Mouse (Mus musculus) heart, embryonic 12.5 days (tissue): ENCODE data around the gene Rgs7. TPM values are rescaled to one million over a fixed set of nuclear protein-coding genes. Genes with fewer than 3 reads are reported as not detected.

Source experiments
- ATAC-seq: fragments of 200-750 bp; cut with Nextera tagmentation; 2 replicates; pipeline ENCODE4 v1.8.0; 2017; ENCODE audit warnings: moderate TSS enrichment, moderate library complexity; ENCODE audit not compliant: insufficient number of reproducible peaks, low FRiP score
- H3K27ac ChIP-seq: fragments of 300-500 bp; sonication (generic); 2 replicates; pipeline ENCODE4 v1.5.1; 2016; ENCODE audit warnings: mild to moderate bottlenecking, moderate library complexity; ENCODE audit not compliant: poor library complexity, severe bottlenecking
- H3K27me3 ChIP-seq: fragments of 300-500 bp; sonication (generic); replicated peaks from 2 replicates; pipeline ENCODE4 v1.6.1; 2016; ENCODE audit warnings: mild to moderate bottlenecking, moderate library complexity
- H3K36me3 ChIP-seq: fragments of 300-500 bp; sonication (generic); 2 replicates; pipeline ENCODE4 v1.6.1; 2016; ENCODE audit warnings: mild to moderate bottlenecking, moderate library complexity
- H3K4me1 ChIP-seq: fragments of 300-500 bp; sonication (generic); replicated peaks from 2 replicates; pipeline ENCODE4 v1.6.1; 2016; ENCODE audit warnings: mild to moderate bottlenecking
- H3K4me2 ChIP-seq: fragments of 300-500 bp; sonication (generic); 2 replicates; pipeline ENCODE4 v1.6.1; 2016; ENCODE audit warnings: mild to moderate bottlenecking, moderate library complexity
- H3K4me3 ChIP-seq: fragments of 300-500 bp; sonication (generic); 2 replicates; pipeline ENCODE4 v1.5.1; 2016; ENCODE audit warnings: mild to moderate bottlenecking
- H3K9ac ChIP-seq: fragments of 300-500 bp; sonication (generic); 2 replicates; pipeline ENCODE4 v1.6.1; 2016; ENCODE audit warnings: mild to moderate bottlenecking, moderate library complexity
- H3K9me3 ChIP-seq: fragments of 300-500 bp; sonication (generic); replicated peaks from 2 replicates; pipeline ENCODE4 v1.6.1; 2016; ENCODE audit warnings: mild to moderate bottlenecking, moderate library complexity
- WGBS: fragments of 180-500 bp; shearing (Covaris S2); methylation state at CpG from one replicate; pipeline ENCODE4 v1.1.7; 2016; 5-methylcytosine and 5-hydroxymethylcytosine counted together
- polyA plus RNA-seq: library from polyadenylated mRNA; unstranded; fragments of >200 nt; fragmentation: Nextera tagmentation; extraction: Ambion mirVana; gene quantifications from 2 replicates; pipeline ENCODE4 v1.2.1, GENCODE M21; 2016

The Rgs7 gene
- polyA plus RNA-seq, 1 experiment from 2014 or later: 1.4 TPM

DNA sequence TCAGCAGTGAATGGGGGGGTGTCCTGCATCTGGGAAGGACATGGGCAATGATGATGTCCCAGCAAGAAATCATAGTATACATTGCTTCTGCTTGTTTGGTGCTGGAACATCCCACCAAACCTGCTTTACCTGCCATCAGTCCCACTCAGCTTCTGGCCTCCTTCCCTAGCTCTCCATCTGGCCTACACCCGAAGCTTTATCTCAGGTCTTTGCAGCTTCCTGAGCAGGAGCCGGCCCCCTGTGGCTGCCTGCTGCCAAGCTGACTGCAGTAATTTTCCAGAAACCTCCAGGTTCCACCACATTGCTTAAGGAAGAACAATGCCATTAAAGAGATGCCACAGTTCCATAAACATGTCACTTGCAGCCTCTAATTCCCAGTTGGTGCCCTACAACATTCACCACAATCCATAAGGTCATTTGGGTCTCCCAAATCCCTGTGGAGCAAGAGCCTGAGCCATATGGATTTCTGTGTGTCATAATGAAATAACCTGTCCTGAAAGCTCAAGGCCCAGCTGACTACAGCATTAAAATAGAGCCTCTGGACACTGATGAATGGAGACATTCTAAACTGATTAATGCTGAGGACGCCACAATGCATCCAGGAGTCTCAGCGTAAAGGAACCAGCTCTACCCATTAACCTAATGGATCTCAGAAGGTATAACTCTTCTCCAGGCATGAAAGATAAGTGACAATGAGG lies 60.8 kb downstream of the Rgs7 start:
- Histone ChIP-seq H3K4me1 (no peaks in the 10 kb centered on the region), H3K9me3 (no peaks in the 10 kb centered on the region), H3K36me3 (no peaks in the 10 kb centered on the region), H3K9ac (no peak overlapping the region), H3K4me3 (no peak overlapping the region), H3K4me2 (no peak overlapping the region), H3K27me3 (no peaks in the 10 kb centered on the region), H3K27ac (no peak overlapping the region)
- WGBS: 51% methylated on average over 4 of the region's 4 CpGs
- no peak for ATAC-seq

DNA sequence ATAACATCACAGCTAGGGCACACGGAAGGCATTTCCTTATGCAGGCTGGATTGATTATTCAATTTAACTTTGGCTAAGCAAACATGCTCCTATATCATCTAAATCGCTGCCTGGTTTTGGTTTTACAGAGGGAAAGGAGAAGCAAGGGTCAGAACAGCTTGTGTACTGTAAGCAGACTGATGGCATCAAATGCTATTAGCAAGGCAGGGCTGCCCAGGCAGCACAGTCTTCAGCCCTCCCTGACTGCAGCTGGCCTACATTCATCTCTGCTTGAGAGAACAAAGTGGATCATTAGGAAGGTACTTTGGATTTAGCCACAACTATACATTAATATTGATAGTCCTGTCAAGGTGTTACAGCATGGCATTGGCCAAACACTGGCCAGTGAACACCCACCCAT lies 65.2 kb downstream of the Rgs7 start:
- Histone ChIP-seq H3K4me1 (no peaks in the 10 kb centered on the region), H3K27ac (no peak overlapping the region), H3K4me2 (no peak overlapping the region), H3K9ac (no peak overlapping the region), H3K36me3 (no peaks in the 10 kb centered on the region), H3K27me3 (no peaks in the 10 kb centered on the region), H3K4me3 (no peak overlapping the region), H3K9me3 (no peaks in the 10 kb centered on the region)
- ATAC-seq: no peak
- WGBS: 65% methylated on average over 2 of the region's 2 CpGs

DNA sequence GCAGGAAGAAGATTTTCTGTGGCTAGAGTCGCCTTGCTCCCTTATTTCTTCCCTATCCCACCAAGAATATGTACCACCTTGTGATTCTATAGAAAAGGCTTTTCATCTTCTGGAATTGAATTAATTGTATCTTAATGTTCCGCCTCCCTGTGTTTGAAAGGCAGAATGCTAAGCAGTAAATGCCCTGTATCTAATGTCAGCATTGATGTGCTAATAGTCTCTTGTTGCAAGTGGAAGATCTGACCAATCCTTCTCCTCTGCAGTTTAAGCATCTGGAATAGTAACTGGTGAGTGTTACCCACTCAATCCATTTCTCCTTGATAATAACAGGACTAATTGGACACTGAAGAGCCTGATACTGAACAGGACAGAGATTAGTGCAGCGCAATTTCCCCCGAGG lies 65.9 kb downstream of the Rgs7 start:
- 74% methylated on average over 4 of the region's 4 CpGs for WGBS
- no peaks in the 10 kb centered on the region for H3K36me3 ChIP-seq

GRCm38 (mm10) chr1:175420883-175421282 lies 71.4 kb downstream of the Rgs7 start:
- Histone ChIP-seq H3K36me3 (no peaks in the 10 kb centered on the region), H3K27me3 (no peaks in the 10 kb centered on the region), H3K9ac (no peak overlapping the region), H3K9me3 (no peaks in the 10 kb centered on the region), H3K4me3 (no peak overlapping the region), H3K4me2 (no peak overlapping the region), H3K4me1 (no peaks in the 10 kb centered on the region), H3K27ac (no peak overlapping the region)
- WGBS: 78% methylated on average over 4 of the region's 4 CpGs
- no peak for ATAC-seq

More for the DNA sequence above, 65.9 kb downstream of the Rgs7 start:
- Histone ChIP-seq H3K9me3 (no peaks in the 10 kb centered on the region), H3K9ac (no peak overlapping the region), H3K4me1 (no peaks in the 10 kb centered on the region), H3K27me3 (no peaks in the 10 kb centered on the region), H3K4me2 (no peak overlapping the region), H3K4me3 (no peak overlapping the region), H3K27ac (no peak overlapping the region)
- no peak for ATAC-seq

GRCm38 (mm10) chr1:175415728-175416127 lies 76.6 kb downstream of the Rgs7 start:
- no peaks in the 10 kb centered on the region for H3K36me3 ChIP-seq
- no peaks in the 10 kb centered on the region for H3K9me3 ChIP-seq
- peaks cover 5% of the 10 kb centered on the region; the same call in 1 of the 2 replicates for H3K27me3 ChIP-seq
- no peak for ATAC-seq
- H3K27ac ChIP-seq: no peak overlapping the region
- no peak overlapping the region for H3K4me3 ChIP-seq
- no peak overlapping the region for H3K9ac ChIP-seq
- 52% methylated on average over 9 of the region's 9 CpGs for WGBS
- H3K4me2 ChIP-seq: no peak overlapping the region
- no peaks in the 10 kb centered on the region for H3K4me1 ChIP-seq

GRCm38 (mm10) chr1:175410399-175410798 lies 81.9 kb downstream of the Rgs7 start:
- Histone ChIP-seq H3K4me1 (no peaks in the 10 kb centered on the region), H3K9me3 (no peaks in the 10 kb centered on the region), H3K9ac (no peak overlapping the region), H3K27me3 (peaks cover 5% of the 10 kb centered on the region; the same call in 1 of the 2 replicates), H3K36me3 (no peaks in the 10 kb centered on the region), H3K27ac (no peak overlapping the region), H3K4me2 (no peak overlapping the region), H3K4me3 (no peak overlapping the region)
- 29% methylated on average over 3 of the region's 3 CpGs for WGBS
- no peak for ATAC-seq

DNA sequence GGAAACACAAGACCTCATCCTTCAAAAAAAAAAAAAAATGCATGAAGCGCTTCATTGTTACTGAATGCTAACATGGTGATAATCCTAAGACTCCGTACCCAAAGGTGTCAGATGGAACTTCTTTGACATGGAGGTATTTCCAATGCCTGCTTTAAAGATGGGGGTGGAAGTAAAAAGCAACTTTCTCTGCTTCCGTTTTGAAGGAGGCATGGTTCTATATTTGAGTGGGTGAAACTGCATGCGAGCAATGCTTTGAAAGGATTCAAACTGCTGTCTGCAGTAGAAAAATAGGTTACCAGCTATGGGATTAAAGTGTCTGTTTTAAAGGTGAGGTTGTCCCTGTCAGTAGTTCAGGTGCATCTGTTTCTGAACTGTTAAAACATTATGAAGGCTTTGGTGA lies 100.4 kb downstream of the Rgs7 start:
- no peaks in the 10 kb centered on the region for H3K4me1 ChIP-seq
- 70% methylated on average over 4 of the region's 4 CpGs for WGBS
- no peak overlapping the region for H3K4me3 ChIP-seq
- H3K4me2 ChIP-seq: no peak overlapping the region
- no peaks in the 10 kb centered on the region for H3K27me3 ChIP-seq
- no peak for ATAC-seq
- H3K36me3 ChIP-seq: no peaks in the 10 kb centered on the region
- no peak overlapping the region for H3K27ac ChIP-seq
- H3K9ac ChIP-seq: no peak overlapping the region
- H3K9me3 ChIP-seq: no peaks in the 10 kb centered on the region

- Histone ChIP-seq H3K4me2 (no peak overlapping the region), H3K27me3 (no peaks in the 10 kb centered on the region), H3K9me3 (no peaks in the 10 kb centered on the region), H3K4me1 (no peaks in the 10 kb centered on the region), H3K9ac (no peak overlapping the region), H3K36me3 (no peaks in the 10 kb centered on the region), H3K4me3 (no peak overlapping the region), H3K27ac (no peak overlapping the region)
- WGBS: 75% methylated on average over 5 of the region's 5 CpGs
- ATAC-seq: no peak
Observed at GRCm38 (mm10) chr1:175389250-175389649, 103.0 kb downstream of the Rgs7 start.

DNA sequence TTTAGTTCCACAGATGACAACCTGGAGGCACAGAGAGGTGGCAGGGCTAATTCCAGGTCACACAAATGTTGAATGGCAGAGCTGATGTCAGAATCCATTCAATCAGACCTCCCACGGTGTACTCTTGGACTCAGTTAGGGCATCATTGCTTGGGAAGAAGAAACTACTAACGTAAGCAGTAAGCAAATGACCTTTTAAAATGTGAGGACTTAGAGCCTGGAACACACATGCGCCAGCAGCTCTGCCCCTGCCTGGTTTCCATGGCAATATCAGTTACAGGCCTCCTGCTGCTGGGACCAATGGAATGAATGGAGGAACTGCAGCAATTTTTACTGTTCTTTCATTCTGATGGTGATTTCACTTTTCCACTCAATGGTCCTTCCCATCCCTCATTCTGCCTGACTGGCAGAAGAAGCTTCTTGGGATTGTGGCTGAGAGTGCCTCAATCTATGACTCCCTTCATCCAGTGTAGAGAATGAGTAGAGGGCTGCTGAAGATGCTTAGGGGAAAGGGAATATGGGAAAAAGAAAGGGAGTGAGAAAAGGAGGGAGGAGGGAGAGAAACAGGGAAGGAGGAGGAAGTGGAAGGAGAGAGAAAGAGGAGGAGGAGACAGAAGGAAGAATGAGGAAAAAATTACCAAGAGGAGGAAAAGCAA lies 106.6 kb downstream of the Rgs7 start:
- ATAC-seq: no peak
- WGBS: 47% methylated on average over 3 of the region's 3 CpGs
- Histone ChIP-seq H3K4me2 (no peak overlapping the region), H3K36me3 (no peaks in the 10 kb centered on the region), H3K27me3 (no peaks in the 10 kb centered on the region), H3K9me3 (no peaks in the 10 kb centered on the region), H3K27ac (no peak overlapping the region), H3K4me3 (no peak overlapping the region), H3K4me1 (no peaks in the 10 kb centered on the region), H3K9ac (no peak overlapping the region)

- no peak for ATAC-seq
- H3K36me3 ChIP-seq: no peaks in the 10 kb centered on the region
Observed at GRCm38 (mm10) chr1:175372571-175372970, 119.7 kb downstream of the Rgs7 start.

DNA sequence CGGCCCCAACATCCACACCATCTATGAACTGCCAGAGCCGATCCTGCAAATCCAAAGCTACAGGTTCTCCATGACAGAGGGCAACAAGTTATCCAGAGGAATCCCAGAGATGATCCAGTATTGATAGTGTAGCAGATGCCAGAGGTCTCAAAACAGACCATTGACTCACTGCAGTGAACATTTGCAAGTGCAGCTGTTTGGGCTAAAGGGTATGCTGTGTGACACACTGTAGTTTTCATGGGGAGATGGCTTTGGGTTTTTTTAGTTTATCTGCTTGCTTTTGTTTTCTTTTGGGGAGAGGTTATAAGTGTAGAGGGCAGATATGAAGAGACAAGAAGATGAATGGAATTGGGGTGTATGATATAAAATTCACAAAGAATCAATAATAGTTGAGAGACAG lies 124.2 kb downstream of the Rgs7 start:
- Histone ChIP-seq H3K4me2 (no peak overlapping the region), H3K36me3 (no peaks in the 10 kb centered on the region), H3K4me1 (no peaks in the 10 kb centered on the region), H3K27ac (no peak overlapping the region), H3K9me3 (no peaks in the 10 kb centered on the region), H3K9ac (no peak overlapping the region), H3K4me3 (no peak overlapping the region), H3K27me3 (no peaks in the 10 kb centered on the region)
- WGBS: 83% methylated on average over 2 of the region's 2 CpGs
- ATAC-seq: no peak

More at GRCm38 (mm10) chr1:175372571-175372970, 119.7 kb downstream of the Rgs7 start:
- Histone ChIP-seq H3K9ac (no peak overlapping the region), H3K4me1 (no peaks in the 10 kb centered on the region), H3K9me3 (no peaks in the 10 kb centered on the region), H3K4me2 (no peak overlapping the region), H3K27me3 (no peaks in the 10 kb centered on the region), H3K27ac (no peak overlapping the region), H3K4me3 (no peak overlapping the region)

DNA sequence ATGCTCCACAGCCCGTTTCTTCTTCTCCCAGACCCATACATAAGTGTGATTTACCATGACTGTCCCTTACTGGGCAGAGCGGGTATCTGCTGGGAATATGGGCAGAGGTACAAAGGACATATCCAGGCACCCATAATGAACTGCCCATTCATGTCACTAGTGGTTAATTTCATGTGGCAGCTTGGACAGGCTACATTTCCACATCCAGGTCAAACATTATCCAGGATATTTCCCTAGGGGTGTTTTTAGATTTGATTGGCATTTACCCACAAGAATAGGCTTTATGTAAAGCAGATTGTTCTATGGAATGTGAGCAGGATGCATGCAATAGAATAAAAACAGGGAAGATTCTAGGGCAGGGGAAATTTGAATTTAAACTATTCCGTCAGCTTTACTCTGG lies 128.7 kb downstream of the Rgs7 start:
- H3K9me3 ChIP-seq: no peaks in the 10 kb centered on the region
- no peak overlapping the region for H3K27ac ChIP-seq
- H3K9ac ChIP-seq: no peak overlapping the region
- H3K4me3 ChIP-seq: no peak overlapping the region
- WGBS: 86% methylated on average over 3 of the region's 3 CpGs
- no peaks in the 10 kb centered on the region for H3K36me3 ChIP-seq
- ATAC-seq: no peak
- H3K4me2 ChIP-seq: no peak overlapping the region
- no peaks in the 10 kb centered on the region for H3K27me3 ChIP-seq
- 0 out of 2 replicates have a peak, but pooled peaks cover 2% of the 10 kb centered on the region for H3K4me1 ChIP-seq
